Mouse (Mus musculus): Measurements from ENCODE around the gene Fam168b. TPM values are rescaled to one million over a fixed set of nuclear protein-coding genes. Genes with fewer than 3 reads are reported as not detected.

Gene Fam168b
- polyA plus RNA-seq (2012; rRNA removed): 256 and 281 TPM in 2 replicates

GRCm38 (mm10) chr1:34842887-34843618 lies at the start of gene Fam168b:
Gene Fam168b, minus strand, starts transcription at chr1:34843065.

DNA sequence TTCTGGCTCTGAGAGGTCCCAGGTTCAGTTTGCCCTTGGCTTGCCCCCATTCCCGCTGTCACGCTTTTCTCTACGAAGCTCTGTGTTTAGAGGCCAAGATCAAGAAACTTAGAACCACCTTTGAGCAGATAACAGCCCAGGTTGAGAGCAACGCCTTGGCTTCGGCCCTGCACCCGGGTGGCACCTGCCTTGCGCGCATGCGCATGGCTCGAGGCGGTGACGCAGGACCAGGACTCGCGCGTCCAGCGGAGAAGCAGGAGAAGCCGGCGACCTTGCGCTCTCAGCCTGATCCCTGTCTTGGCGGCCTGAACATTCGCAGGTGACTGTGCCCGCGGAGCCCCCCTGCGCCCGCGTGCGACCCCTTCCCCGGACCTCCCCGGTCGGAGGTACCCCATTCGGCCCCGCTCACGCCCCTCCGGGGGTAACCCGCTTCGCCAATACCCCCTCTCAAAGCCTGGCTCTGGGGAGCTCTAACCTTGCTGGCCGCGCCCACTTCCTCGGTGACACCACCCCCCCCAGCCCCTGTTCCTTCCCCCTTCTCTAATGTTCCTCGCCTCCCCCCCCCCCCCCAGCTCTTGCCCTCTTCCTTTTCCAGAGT lies 7.0 kb upstream of the Fam168b start, which contains the start of gene Plekhb2:
Gene Plekhb2, plus strand, starts transcription at position 232 of the 598 bp plus-strand sequence.

Other genes with a start within 250 kb of the Fam168b start
- gene Plekhb2, start 6.9 kb upstream of the Fam168b start, polyA plus RNA-seq (2012; rRNA removed): 30.7 and 33.6 TPM in 2 replicates

Data from central nervous system, embryonic 14 days (tissue).